Mouse (Mus musculus) MEL (cell line): ENCODE data around the gene Atp4a. TPM values are rescaled to one million over a fixed set of nuclear protein-coding genes. Genes with fewer than 3 reads are reported as not detected.

Experiments used
- POLR2AphosphoS2 ChIP-seq: IDR thresholded peaks from 2 replicates; pipeline ENCODE4 v1.6.1; 2011; ENCODE audit warnings: low read length, improper control_type of control experiment
- SMC3 ChIP-seq: IDR thresholded peaks from 2 replicates; pipeline ENCODE4 v1.6.1; 2011; ENCODE audit warnings: low read depth, low read length, improper control_type of control experiment
- polyA plus RNA-seq, 2 experiments: library from polyadenylated mRNA; stranded (reverse) in 1 of 2; unstranded in 1 of 2; fragments of >175 nt in 1 of 2; fragments of >200 nt in 1 of 2; gene quantifications; 2 replicates each; pipeline versions ENCODE4 v1.2.1 to v1.2.4; 2012; ENCODE audit warnings: low replicate concordance in 2 of 2, low read depth in 1 of 2; ENCODE audit not compliant: insufficient read length in 2 of 2, insufficient read depth in 1 of 2, missing spikeins in 1 of 2
- total RNA-seq: library from RNA; depleted of rRNA; stranded (reverse); fragments of 300-350 nt; gene quantifications from 2 replicates; pipeline ENCODE4 v1.2.3, GENCODE M21; 2012; rRNA removed

Atp4a gene
- total and polyA plus RNA-seq, 3 experiments = 1.5 to 3.0 TPM; not detected in 1

DNA sequence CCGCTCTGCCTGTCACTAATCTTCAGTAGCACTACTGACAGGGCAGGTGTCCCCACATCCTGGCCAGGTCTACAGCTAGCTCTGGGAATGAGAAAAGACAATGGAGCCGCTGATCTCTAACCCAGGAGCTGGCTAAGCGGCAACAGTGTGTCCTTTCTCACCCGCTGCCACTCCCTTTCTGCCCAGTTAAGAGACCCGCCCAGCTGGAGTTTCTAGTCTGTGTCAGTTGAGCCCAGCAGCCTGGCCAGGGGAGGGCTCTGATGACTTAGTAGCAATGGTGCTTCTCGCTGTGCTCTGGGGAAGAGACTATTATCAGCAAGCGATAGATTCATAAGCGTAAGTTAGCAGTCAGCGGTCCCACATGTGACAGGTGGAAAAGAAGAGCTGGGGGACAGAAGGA lies 57.2 kb downstream of the Atp4a start (continued):
- no peak for TF ChIP-seq SMC3
- no peak for TF ChIP-seq POLR2AphosphoS2

Other genes with a start within 250 kb of the Atp4a start
Only the 30 nearest of the 31 such genes appear.
- gene Prodh2, start 218.6 kb upstream of the Atp4a start, total RNA-seq = not detected in 2 replicates
- not detected for gene Prodh2, start 218.6 kb upstream of the Atp4a start, polyA plus RNA-seq
- 1.8 and 2.4 TPM in 2 replicates for gene Arhgap33, start 177.1 kb upstream of the Atp4a start, total RNA-seq
- gene Arhgap33, start 177.1 kb upstream of the Atp4a start, polyA plus RNA-seq = 10 to 100 TPM in 1 of 2 experiments, not detected in 1; 22.3 TPM
- 1.2 and 1.5 TPM in 2 replicates for gene Hspb6, start 160.0 kb upstream of the Atp4a start, total RNA-seq
- gene Hspb6, start 160.0 kb upstream of the Atp4a start, polyA plus RNA-seq = 10 to 100 TPM in 1 of 2 experiments, not detected in 1; 12.4 TPM
- 2.3 and 2.4 TPM in 2 replicates for gene Proser3, start 159.9 kb upstream of the Atp4a start, total RNA-seq
- 1 to 10 TPM in 1 of 2 experiments, not detected in 1; 8.9 TPM for gene Proser3, start 159.9 kb upstream of the Atp4a start, polyA plus RNA-seq
- gene Lin37, start 152.4 kb upstream of the Atp4a start, total RNA-seq = 10.9 and 12.0 TPM in 2 replicates
- 10 to 100 TPM in 1 of 2 experiments, not detected in 1; 49.8 TPM for gene Lin37, start 152.4 kb upstream of the Atp4a start, polyA plus RNA-seq
- gene U2af1l4, start 148.9 kb upstream of the Atp4a start, total RNA-seq = 67.2 and 74.2 TPM in 2 replicates
- gene U2af1l4, start 148.9 kb upstream of the Atp4a start, polyA plus RNA-seq = 10 to 100 TPM in 1 of 2 experiments, not detected in 1; 72.5 TPM
- 1.4 and 1.9 TPM in 2 replicates for gene Gm49396, start 148.9 kb upstream of the Atp4a start, total RNA-seq
- gene Gm49396, start 148.9 kb upstream of the Atp4a start, polyA plus RNA-seq = 1 to 10 TPM in 1 of 2 experiments, not detected in 1; 4.2 TPM
- gene Psenen, start 148.6 kb upstream of the Atp4a start, total RNA-seq = 43.0 and 60.8 TPM in 2 replicates
- gene Psenen, start 148.6 kb upstream of the Atp4a start, polyA plus RNA-seq = 100 to 1,000 TPM in 1 of 2 experiments, not detected in 1; 157 TPM
- 1.3 and 1.7 TPM in 2 replicates for gene Igflr1, start 146.8 kb upstream of the Atp4a start, total RNA-seq
- gene Igflr1, start 146.8 kb upstream of the Atp4a start, polyA plus RNA-seq = 1 to 10 TPM in 1 of 2 experiments, not detected in 1; 3.1 TPM
- 13.2 and 15.6 TPM in 2 replicates for gene Kmt2b, start 123.5 kb upstream of the Atp4a start, total RNA-seq
- 10 to 100 TPM in 1 of 2 experiments, not detected in 1; 48.2 TPM for gene Kmt2b, start 123.5 kb upstream of the Atp4a start, polyA plus RNA-seq
- 20.1 and 25.9 TPM in 2 replicates for gene Zbtb32, start 113.3 kb upstream of the Atp4a start, total RNA-seq
- gene Zbtb32, start 113.3 kb upstream of the Atp4a start, polyA plus RNA-seq = 10 to 100 TPM in 1 of 2 experiments, not detected in 1; 32.8 TPM
- 0.42 and 0.54 TPM in 2 replicates for gene Upk1a, start 99.4 kb upstream of the Atp4a start, total RNA-seq
- gene Upk1a, start 99.4 kb upstream of the Atp4a start, polyA plus RNA-seq = 1 to 10 TPM in 1 of 2 experiments, not detected in 1; 1.6 TPM
- 566 and 611 TPM in 2 replicates for gene Cox6b1, start 86.1 kb upstream of the Atp4a start, total RNA-seq
- gene Cox6b1, start 86.1 kb upstream of the Atp4a start, polyA plus RNA-seq = 100 to 1,000 TPM in 1 of 2 experiments, not detected in 1; 799 TPM
- 0.15 TPM in 1 of 2 replicates, not detected in the other for gene Etv2, start 76.4 kb upstream of the Atp4a start, total RNA-seq
- not detected for gene Etv2, start 76.4 kb upstream of the Atp4a start, polyA plus RNA-seq
- 103 and 124 TPM in 2 replicates for gene Rbm42, start 61.9 kb upstream of the Atp4a start, total RNA-seq
- gene Rbm42, start 61.9 kb upstream of the Atp4a start, polyA plus RNA-seq = 100 to 1,000 TPM in 1 of 2 experiments, not detected in 1; 129 TPM
- gene Haus5, start 47.2 kb upstream of the Atp4a start, total RNA-seq = 34.3 and 35.0 TPM in 2 replicates
- 10 to 100 TPM in 1 of 2 experiments, not detected in 1; 55.9 TPM for gene Haus5, start 47.2 kb upstream of the Atp4a start, polyA plus RNA-seq
- gene Pmis2, start 40.6 kb upstream of the Atp4a start, total RNA-seq = not detected in 2 replicates
- gene Pmis2, start 40.6 kb upstream of the Atp4a start, polyA plus RNA-seq = not detected
- 0.52 TPM in 1 of 2 replicates, not detected in the other for gene 2200002J24Rik, start 13.3 kb upstream of the Atp4a start, total RNA-seq
- 1 to 10 TPM in 1 of 2 experiments, not detected in 1; 1.2 TPM for gene 2200002J24Rik, start 13.3 kb upstream of the Atp4a start, polyA plus RNA-seq
- gene Tmem147, start 17.3 kb downstream of the Atp4a start, total RNA-seq = 218 and 266 TPM in 2 replicates
- 100 to 1,000 TPM; 307 to 324 TPM for gene Tmem147, start 17.3 kb downstream of the Atp4a start, polyA plus RNA-seq
- not detected in 2 replicates for gene Gapdhs, start 31.5 kb downstream of the Atp4a start, total RNA-seq
- gene Gapdhs, start 31.5 kb downstream of the Atp4a start, polyA plus RNA-seq = under 1 TPM in 1 of 2 experiments, not detected in 1; 0.49 TPM
- gene Sbsn, start 39.3 kb downstream of the Atp4a start, total RNA-seq = 1.2 TPM in 1 of 2 replicates, not detected in the other
- under 1 TPM in 1 of 2 experiments, not detected in 1; 0.17 TPM for gene Sbsn, start 39.3 kb downstream of the Atp4a start, polyA plus RNA-seq
- not detected in 2 replicates for gene Dmkn, start 51.5 kb downstream of the Atp4a start, total RNA-seq
- not detected for gene Dmkn, start 51.5 kb downstream of the Atp4a start, polyA plus RNA-seq
- not detected in 2 replicates for gene Krtdap, start 75.7 kb downstream of the Atp4a start, total RNA-seq
- gene Krtdap, start 75.7 kb downstream of the Atp4a start, polyA plus RNA-seq = not detected
- gene Ffar2, start 111.6 kb downstream of the Atp4a start, total RNA-seq = not detected in 2 replicates
- under 1 TPM in 1 of 2 experiments, not detected in 1; 0.04 TPM for gene Ffar2, start 111.6 kb downstream of the Atp4a start, polyA plus RNA-seq
- not detected in 2 replicates for gene Ffar3, start 144.0 kb downstream of the Atp4a start, total RNA-seq
- not detected for gene Ffar3, start 144.0 kb downstream of the Atp4a start, polyA plus RNA-seq
- not detected in 2 replicates for gene Ffar1, start 149.4 kb downstream of the Atp4a start, total RNA-seq
- gene Ffar1, start 149.4 kb downstream of the Atp4a start, polyA plus RNA-seq = not detected
- gene Cd22, start 168.1 kb downstream of the Atp4a start, total RNA-seq = not detected in 2 replicates
- gene Cd22, start 168.1 kb downstream of the Atp4a start, polyA plus RNA-seq = under 1 TPM in 1 of 2 experiments, not detected in 1; 0.07 TPM
- gene Mag, start 202.7 kb downstream of the Atp4a start, total RNA-seq = not detected in 2 replicates
- not detected for gene Mag, start 202.7 kb downstream of the Atp4a start, polyA plus RNA-seq
- gene Hamp2, start 212.5 kb downstream of the Atp4a start, total RNA-seq = not detected in 2 replicates
- gene Hamp2, start 212.5 kb downstream of the Atp4a start, polyA plus RNA-seq = not detected
- gene Hamp, start 231.8 kb downstream of the Atp4a start, total RNA-seq = not detected in 2 replicates
- gene Hamp, start 231.8 kb downstream of the Atp4a start, polyA plus RNA-seq = not detected